Mouse (Mus musculus) lung, postnatal 10 days (tissue): ENCODE measurements around the gene Map3k21.
A peak's percentile ranks its signal among the peaks of the same experiment; 100 is the strongest.

Experiments
- DNase-seq: peaks from one replicate; pipeline ENCODE4 v3.0.0; 2021

The Map3k21 gene

DNA sequence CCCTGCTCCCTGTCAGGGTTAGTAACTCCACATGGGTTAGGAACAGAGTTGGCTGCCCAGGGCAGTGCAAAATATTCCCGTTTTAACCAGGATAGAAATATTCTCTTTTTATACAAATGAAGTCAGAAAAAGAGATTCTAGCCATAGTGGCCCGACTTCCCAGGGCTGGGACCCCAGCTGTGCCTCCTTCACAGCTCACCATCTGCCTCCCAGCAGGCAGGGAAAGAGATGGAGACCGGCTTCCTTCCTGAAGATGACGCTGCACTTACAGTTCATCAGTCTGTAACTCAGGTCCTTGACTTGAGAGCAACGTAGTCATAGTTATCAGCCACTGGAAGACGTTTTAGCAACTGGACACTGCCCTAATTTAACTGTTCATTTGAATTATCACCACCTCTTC, 70.6 kb downstream of the Map3k21 start:
- no peak for DNase-seq

DNA sequence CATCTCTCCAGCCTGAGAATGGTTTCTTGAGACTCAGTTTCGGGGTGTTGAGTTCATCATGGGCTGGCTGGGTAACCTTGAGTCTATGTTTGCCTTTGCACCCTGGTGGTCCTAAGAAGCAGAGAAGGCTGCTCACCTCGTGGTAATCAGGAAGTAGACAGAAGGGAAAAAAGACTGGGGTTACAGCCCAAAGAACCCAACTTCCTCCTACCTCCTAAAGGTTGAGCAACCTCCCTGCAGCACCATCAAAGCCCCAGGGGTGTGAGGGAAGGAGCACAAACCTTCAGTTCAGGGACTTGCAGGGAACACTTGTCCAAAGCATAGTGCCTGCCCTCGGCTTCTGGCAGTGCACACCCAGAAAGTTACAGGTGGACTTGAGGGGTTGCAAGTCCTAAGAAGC, 73.3 kb downstream of the Map3k21 start:
- DNase-seq, result no peak

GRCm38 (mm10) chr8:125984140-125984539, 73.9 kb downstream of the Map3k21 start:
- DNase-seq, result no peak

DNA sequence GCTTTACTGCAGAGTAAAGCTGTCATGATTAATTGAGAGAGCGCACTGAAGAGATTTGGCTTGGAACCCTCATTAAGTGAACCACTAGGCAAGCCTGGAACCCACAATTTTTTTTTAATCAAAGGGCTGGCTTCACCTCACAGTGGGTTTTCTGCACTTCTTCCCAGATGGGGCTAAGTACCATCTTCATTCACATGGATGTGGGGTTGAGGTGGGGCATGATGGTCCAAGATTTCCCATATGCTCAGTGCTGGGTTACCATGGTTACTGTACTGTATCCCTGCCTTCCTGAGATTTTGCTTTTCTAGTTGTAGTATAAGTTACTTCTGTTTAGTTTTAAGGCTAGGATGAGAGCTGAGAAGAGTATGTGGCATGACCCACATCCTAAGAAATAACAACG, 75.1 kb downstream of the Map3k21 start:
- no peak for DNase-seq

GRCm38 (mm10) chr8:125986999-125987589, 76.8 kb downstream of the Map3k21 start:
- peak; percentile 11 for DNase-seq

DNA sequence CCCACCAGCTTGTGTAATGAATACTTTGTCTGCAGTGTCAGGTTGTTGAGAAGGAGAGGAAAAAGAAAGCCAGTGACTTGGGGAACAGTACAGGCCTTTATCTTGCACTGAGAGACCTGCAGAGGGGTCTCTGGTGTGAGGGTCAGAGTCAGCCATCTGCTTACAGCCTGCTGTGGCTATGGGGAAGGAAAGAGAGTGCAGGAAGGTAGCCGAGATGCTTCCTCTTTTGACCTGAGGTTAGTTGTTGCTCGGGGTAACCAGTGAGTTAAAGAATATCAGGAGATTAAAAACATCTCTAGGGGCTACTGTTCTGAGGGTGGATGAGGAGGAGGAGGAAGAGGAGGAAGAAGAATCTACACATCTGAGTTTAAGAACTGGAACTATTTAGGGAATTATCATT, 77.7 kb downstream of the Map3k21 start:
- DNase-seq, result no peak

- DNase-seq, result no peak
Measured at GRCm38 (mm10) chr8:125993636-125994035, 83.4 kb downstream of the Map3k21 start.

GRCm38 (mm10) chr8:125995101-125995986, 85.1 kb downstream of the Map3k21 start, which contains the start of gene Kcnk1:
Kcnk1 (plus strand) TSS chr8:125995170.
- peak; percentile 58 for DNase-seq

DNA sequence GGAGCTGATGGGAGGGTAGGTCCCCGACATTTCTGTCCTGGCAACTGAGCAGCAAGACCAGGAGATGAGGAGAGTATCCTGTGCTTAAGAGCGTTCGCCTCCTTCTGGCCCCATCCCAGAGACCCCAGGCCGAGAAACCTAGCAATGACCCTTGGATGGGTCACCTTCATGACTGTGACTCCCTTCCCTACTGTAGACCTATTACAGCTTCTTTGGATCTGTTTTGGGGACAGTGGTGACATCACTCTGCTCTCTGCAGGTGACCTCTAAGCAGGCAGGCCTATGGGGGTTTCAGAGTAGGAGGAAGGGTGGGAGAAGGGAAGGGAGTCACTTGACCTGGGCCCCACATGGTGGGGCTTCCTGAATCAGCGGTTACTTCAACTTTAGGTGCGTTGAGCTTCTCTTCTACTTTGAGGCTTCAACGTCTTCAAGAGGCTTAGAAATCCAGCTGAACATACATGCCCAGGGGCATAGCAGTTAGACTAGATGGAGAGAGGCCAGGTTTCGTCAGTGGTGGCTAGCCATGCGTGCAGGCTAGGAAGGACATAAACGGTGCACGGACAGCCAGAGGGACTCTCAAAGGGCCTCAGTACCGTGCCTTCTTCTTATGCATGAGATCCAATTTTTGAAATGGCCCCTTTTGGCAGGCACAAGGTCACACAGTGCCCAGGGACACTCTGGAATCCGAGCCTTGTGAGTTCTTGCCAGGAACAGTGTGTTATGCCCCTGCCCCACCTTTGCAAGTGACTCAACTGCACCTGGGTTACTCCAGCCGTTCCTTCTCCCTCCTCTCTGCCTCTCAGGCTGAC, 86.0 kb downstream of the Map3k21 start:
- DNase-seq, result no peak

DNA sequence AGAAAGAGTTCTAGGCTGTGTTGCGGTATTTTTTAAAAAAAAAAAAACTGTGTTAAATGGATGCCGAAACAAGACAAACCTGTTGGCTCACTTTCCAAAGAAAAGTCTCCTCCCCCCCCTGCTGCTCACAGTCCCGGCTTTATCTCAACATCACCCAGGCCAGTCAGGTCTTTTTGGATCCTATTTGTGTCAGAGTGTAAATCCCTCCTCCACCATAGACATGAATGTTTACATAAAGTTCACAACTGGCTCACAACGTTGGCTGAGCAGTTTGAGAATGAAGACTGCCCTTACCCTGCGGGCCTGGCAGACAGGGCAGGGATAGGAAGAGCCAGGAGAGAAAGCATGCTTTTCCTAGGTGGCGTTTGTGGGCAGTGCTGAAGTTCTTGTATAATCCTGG, 86.7 kb downstream of the Map3k21 start:
- no peak for DNase-seq
